Mouse (Mus musculus): Measurements from ENCODE around the gene Ncapd3. TPM values are rescaled to one million over a fixed set of nuclear protein-coding genes. Genes with fewer than 3 reads are reported as not detected.

The Ncapd3 gene
- polyA plus RNA-seq, 1 experiment from 2014 or later = 9.0 TPM

DNA sequence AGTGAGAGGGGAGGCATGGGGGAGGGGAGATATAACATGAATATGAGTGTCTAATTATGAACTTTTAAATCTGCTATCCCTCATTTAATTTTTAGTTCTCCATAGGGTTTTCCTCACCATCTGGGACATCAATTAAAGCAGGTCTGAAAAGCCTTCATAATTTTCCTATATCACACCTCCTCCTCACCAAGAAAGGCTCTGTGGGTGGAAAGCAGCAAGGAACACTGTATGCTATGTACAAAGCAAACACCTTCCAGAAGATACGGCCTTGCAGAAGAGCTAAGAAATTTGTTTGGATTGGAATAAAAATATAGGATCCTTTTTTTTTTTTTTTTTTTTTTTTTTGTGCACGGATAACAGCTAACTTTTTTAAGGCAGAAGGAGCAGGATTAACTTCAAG, 94.0 kb downstream of the Ncapd3 start:
- Histone ChIP-seq H3K27me3 (replicated peaks; ENCODE audit: control insufficient read depth, insufficient read depth, low read length) (no peaks in the 10 kb centered on the region), H3K4me2 (replicated peaks; ENCODE audit: low read depth) (no peak overlapping the region), H3K36me3 (ENCODE audit: control insufficient read depth, insufficient read depth) (no peaks in the 10 kb centered on the region), H3K9ac (ENCODE audit: low read depth, low read length) (no peak overlapping the region), H3K27ac (ENCODE audit: low read depth, low read length) (no peak overlapping the region), H3K4me3 (ENCODE audit: low read depth, low read length) (no peak overlapping the region), H3K9me3 (ENCODE audit: control insufficient read depth) (no peaks in the 10 kb centered on the region), H3K4me1 (replicated peaks; ENCODE audit: control insufficient read depth, insufficient read depth, low read length) (no peaks in the 10 kb centered on the region)
- 63% methylated on average over 2 of the region's 2 CpGs for WGBS
- ATAC-seq = no peak
- no peak for TF ChIP-seq CTCF (IDR thresholded peaks at IDR 0.05; ENCODE audit: low read depth)

GRCm38 (mm10) chr9:27125450-27125849, 95.5 kb downstream of the Ncapd3 start:
- no peak for ATAC-seq
- H3K9ac ChIP-seq (ENCODE audit: low read depth, low read length) = no peak overlapping the region
- H3K9me3 ChIP-seq (ENCODE audit: control insufficient read depth) = no peaks in the 10 kb centered on the region
- no peak overlapping the region for H3K4me2 ChIP-seq (replicated peaks; ENCODE audit: low read depth)
- no peak for TF ChIP-seq CTCF (IDR thresholded peaks at IDR 0.05; ENCODE audit: low read depth)
- H3K27ac ChIP-seq (ENCODE audit: low read depth, low read length) = no peak overlapping the region
- no peaks in the 10 kb centered on the region for H3K27me3 ChIP-seq (replicated peaks; ENCODE audit: control insufficient read depth, insufficient read depth, low read length)
- H3K4me3 ChIP-seq (ENCODE audit: low read depth, low read length) = no peak overlapping the region
- WGBS = 59% methylated on average over 6 of the region's 6 CpGs
- no peaks in the 10 kb centered on the region for H3K36me3 ChIP-seq (ENCODE audit: control insufficient read depth, insufficient read depth)
- H3K4me1 ChIP-seq (replicated peaks; ENCODE audit: control insufficient read depth, insufficient read depth, low read length) = no peaks in the 10 kb centered on the region

GRCm38 (mm10) chr9:27126543-27126942, 96.6 kb downstream of the Ncapd3 start:
- no peak overlapping the region for H3K4me3 ChIP-seq (ENCODE audit: low read depth, low read length)
- no peak overlapping the region for H3K9ac ChIP-seq (ENCODE audit: low read depth, low read length)
- peak; percentile 30 for TF ChIP-seq CTCF (IDR thresholded peaks at IDR 0.05; ENCODE audit: low read depth)
- H3K36me3 ChIP-seq (ENCODE audit: control insufficient read depth, insufficient read depth) = no peaks in the 10 kb centered on the region
- H3K27ac ChIP-seq (ENCODE audit: low read depth, low read length) = no peak overlapping the region
- no peak overlapping the region for H3K4me2 ChIP-seq (replicated peaks; ENCODE audit: low read depth)
- no peak for ATAC-seq
- 86% methylated on average over 6 of the region's 6 CpGs for WGBS
- H3K27me3 ChIP-seq (replicated peaks; ENCODE audit: control insufficient read depth, insufficient read depth, low read length) = no peaks in the 10 kb centered on the region
- H3K9me3 ChIP-seq (ENCODE audit: control insufficient read depth) = no peaks in the 10 kb centered on the region
- H3K4me1 ChIP-seq (replicated peaks; ENCODE audit: control insufficient read depth, insufficient read depth, low read length) = no peaks in the 10 kb centered on the region

GRCm38 (mm10) chr9:27128629-27129028, 98.7 kb downstream of the Ncapd3 start:
- Histone ChIP-seq H3K27ac (ENCODE audit: low read depth, low read length) (no peak overlapping the region), H3K4me2 (replicated peaks; ENCODE audit: low read depth) (no peak overlapping the region), H3K4me3 (ENCODE audit: low read depth, low read length) (no peak overlapping the region), H3K4me1 (replicated peaks; ENCODE audit: control insufficient read depth, insufficient read depth, low read length) (no peaks in the 10 kb centered on the region), H3K9me3 (ENCODE audit: control insufficient read depth) (no peaks in the 10 kb centered on the region), H3K36me3 (ENCODE audit: control insufficient read depth, insufficient read depth) (no peaks in the 10 kb centered on the region), H3K9ac (ENCODE audit: low read depth, low read length) (no peak overlapping the region), H3K27me3 (replicated peaks; ENCODE audit: control insufficient read depth, insufficient read depth, low read length) (no peaks in the 10 kb centered on the region)
- ATAC-seq = no peak
- no peak for TF ChIP-seq CTCF (IDR thresholded peaks at IDR 0.05; ENCODE audit: low read depth)
- WGBS = 35% methylated on average over 4 of the region's 4 CpGs

DNA sequence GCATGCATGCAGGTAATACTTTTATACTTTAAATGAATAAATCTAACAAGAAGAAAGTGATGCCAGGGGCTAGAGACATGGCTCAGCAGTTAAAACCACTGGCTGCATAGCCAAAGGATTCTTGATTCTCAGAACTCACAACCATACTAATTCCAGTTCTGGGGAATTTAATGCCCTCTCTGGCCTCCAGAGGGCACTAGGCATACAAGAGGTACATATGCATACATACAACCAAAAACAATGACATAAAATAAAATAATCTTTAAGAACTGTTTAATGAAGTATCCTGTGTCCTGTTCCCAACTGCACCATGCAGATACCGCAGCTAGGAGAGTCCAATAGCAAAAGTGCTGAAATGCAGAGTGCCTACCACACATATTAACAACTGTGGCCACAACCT, 104.4 kb downstream of the Ncapd3 start:
- H3K9ac ChIP-seq (ENCODE audit: low read depth, low read length) = no peak overlapping the region
- H3K36me3 ChIP-seq (ENCODE audit: control insufficient read depth, insufficient read depth) = no peaks in the 10 kb centered on the region
- ATAC-seq = no peak
- TF ChIP-seq CTCF (IDR thresholded peaks at IDR 0.05; ENCODE audit: low read depth) = peak; percentile 72
- no peaks in the 10 kb centered on the region for H3K4me1 ChIP-seq (replicated peaks; ENCODE audit: control insufficient read depth, insufficient read depth, low read length)
- H3K4me2 ChIP-seq (replicated peaks; ENCODE audit: low read depth) = no peak overlapping the region
- no peaks in the 10 kb centered on the region for H3K9me3 ChIP-seq (ENCODE audit: control insufficient read depth)
- no peaks in the 10 kb centered on the region for H3K27me3 ChIP-seq (replicated peaks; ENCODE audit: control insufficient read depth, insufficient read depth, low read length)
- WGBS = 81% methylated on average over 1 of the region's 1 CpGs
- H3K27ac ChIP-seq (ENCODE audit: low read depth, low read length) = no peak overlapping the region
- H3K4me3 ChIP-seq (ENCODE audit: low read depth, low read length) = no peak overlapping the region

DNA sequence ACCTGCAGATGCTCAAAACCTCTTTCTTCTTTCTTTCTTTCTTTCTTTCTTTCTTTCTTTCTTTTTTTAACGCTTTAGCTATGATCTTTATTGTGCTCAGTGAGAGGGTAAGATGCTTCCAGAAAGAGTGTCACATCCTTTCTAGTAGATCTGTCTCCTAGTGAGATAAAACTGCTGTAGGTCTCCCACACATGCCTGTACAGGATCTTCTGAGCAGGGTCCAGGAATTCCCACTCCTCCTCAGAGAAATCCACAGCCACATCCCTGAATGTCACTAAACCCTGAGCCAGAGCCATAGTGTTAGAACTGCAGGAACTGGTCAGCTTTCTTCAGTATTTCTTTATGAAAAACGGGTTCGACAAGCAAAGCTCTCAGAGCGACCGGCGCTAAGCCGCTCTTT, 105.4 kb downstream of the Ncapd3 start:
- Histone ChIP-seq H3K27ac (ENCODE audit: low read depth, low read length) (no peak overlapping the region), H3K9ac (ENCODE audit: low read depth, low read length) (no peak overlapping the region), H3K27me3 (replicated peaks; ENCODE audit: control insufficient read depth, insufficient read depth, low read length) (no peaks in the 10 kb centered on the region), H3K36me3 (ENCODE audit: control insufficient read depth, insufficient read depth) (no peaks in the 10 kb centered on the region), H3K9me3 (ENCODE audit: control insufficient read depth) (no peaks in the 10 kb centered on the region), H3K4me2 (replicated peaks; ENCODE audit: low read depth) (no peak overlapping the region), H3K4me3 (ENCODE audit: low read depth, low read length) (no peak overlapping the region), H3K4me1 (replicated peaks; ENCODE audit: control insufficient read depth, insufficient read depth, low read length) (no peaks in the 10 kb centered on the region)
- 93% methylated on average over 7 of the region's 7 CpGs for WGBS
- no peak for ATAC-seq
- no peak for TF ChIP-seq CTCF (IDR thresholded peaks at IDR 0.05; ENCODE audit: low read depth)

DNA sequence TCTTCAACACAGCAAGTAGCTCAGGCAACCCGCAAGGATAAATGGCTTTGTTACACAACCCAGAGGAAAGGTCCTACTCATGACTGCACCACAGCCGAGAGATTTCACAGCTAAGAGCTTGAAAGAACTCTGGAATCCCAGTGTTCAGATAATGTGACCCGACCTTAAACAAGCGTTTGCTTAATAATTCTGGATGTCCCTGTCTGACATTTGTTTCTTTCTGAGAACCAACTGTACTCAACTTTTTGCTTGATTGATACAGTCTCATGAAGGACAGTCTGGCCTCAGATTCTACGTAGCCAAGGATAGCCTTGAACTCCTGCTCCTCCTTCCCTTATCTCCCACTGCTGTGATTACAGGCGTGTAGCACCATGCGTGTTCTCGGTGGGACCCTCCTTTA, 106.7 kb downstream of the Ncapd3 start:
- Histone ChIP-seq H3K4me1 (replicated peaks; ENCODE audit: control insufficient read depth, insufficient read depth, low read length) (no peaks in the 10 kb centered on the region), H3K36me3 (ENCODE audit: control insufficient read depth, insufficient read depth) (no peaks in the 10 kb centered on the region), H3K27me3 (replicated peaks; ENCODE audit: control insufficient read depth, insufficient read depth, low read length) (no peaks in the 10 kb centered on the region), H3K9me3 (ENCODE audit: control insufficient read depth) (no peaks in the 10 kb centered on the region), H3K4me3 (ENCODE audit: low read depth, low read length) (no peak overlapping the region), H3K27ac (ENCODE audit: low read depth, low read length) (no peak overlapping the region), H3K9ac (ENCODE audit: low read depth, low read length) (no peak overlapping the region), H3K4me2 (replicated peaks; ENCODE audit: low read depth) (no peak overlapping the region)
- TF ChIP-seq CTCF (IDR thresholded peaks at IDR 0.05; ENCODE audit: low read depth) = no peak
- 68% methylated on average over 8 of the region's 8 CpGs for WGBS
- no peak for ATAC-seq
